Mouse (Mus musculus) lung, embryonic 16.5 days (tissue): ENCODE measurements around the gene Sema4g. TPM values are rescaled to one million over a fixed set of nuclear protein-coding genes. Genes with fewer than 3 reads are reported as not detected.

Experiments
- ATAC-seq: fragments of 200-750 bp; cut with Nextera tagmentation; 2 replicates; pipeline ENCODE4 v1.8.0; 2017; ENCODE audit warnings: low read depth, mild to moderate bottlenecking, moderate library complexity
- H3K27ac ChIP-seq: fragments of 300-500 bp; sonication (generic); 2 replicates; pipeline ENCODE4 v1.5.1; 2014; ENCODE audit warnings: mild to moderate bottlenecking, control low read depth, low read length
- H3K27me3 ChIP-seq: fragments of 300-500 bp; sonication (generic); 2 replicates; pipeline ENCODE4 v1.6.1; 2014; ENCODE audit warnings: low read depth, low read length, mixed read lengths; ENCODE audit not compliant: control insufficient read depth, insufficient read depth
- H3K36me3 ChIP-seq: fragments of 300-500 bp; sonication (generic); 2 replicates; pipeline ENCODE4 v1.6.1; 2014; ENCODE audit warnings: low read length; ENCODE audit not compliant: control insufficient read depth, insufficient read depth
- H3K4me1 ChIP-seq: fragments of 300-500 bp; sonication (generic); replicated peaks from 2 replicates; pipeline ENCODE4 v1.6.1; 2014; ENCODE audit warnings: low read length, mixed read lengths; ENCODE audit not compliant: control insufficient read depth, insufficient read depth
- H3K4me2 ChIP-seq: fragments of 300-500 bp; sonication (generic); 2 replicates; pipeline ENCODE4 v1.6.1; 2014; ENCODE audit warnings: low read depth, low read length, control low read depth
- H3K4me3 ChIP-seq: fragments of 300-500 bp; sonication (generic); 2 replicates; pipeline ENCODE4 v1.5.1; 2014; ENCODE audit warnings: mild to moderate bottlenecking, low read length, control low read depth
- H3K9ac ChIP-seq: fragments of 300-500 bp; sonication (generic); 2 replicates; pipeline ENCODE4 v1.6.1; 2014; ENCODE audit warnings: low read length, control low read depth
- H3K9me3 ChIP-seq: fragments of 300-500 bp; sonication (generic); 2 replicates; pipeline ENCODE4 v1.6.1; 2016; ENCODE audit warnings: low read length; ENCODE audit not compliant: control insufficient read depth
- WGBS: fragments of 180-500 bp; shearing (Covaris S2); extraction: QIAGEN DNeasy Blood & Tissue Kit; methylation state at CpG from one replicate; pipeline ENCODE4 v1.1.7; 2014; 5-methylcytosine and 5-hydroxymethylcytosine counted together
- polyA plus RNA-seq: library from polyadenylated mRNA; unstranded; fragments of >200 nt; fragmentation: Nextera tagmentation; extraction: Ambion mirVana; gene quantifications from 2 replicates; pipeline ENCODE4 v1.2.1, GENCODE M21; 2015

Sema4g gene
- polyA plus RNA-seq, 1 experiment from 2014 or later: 1.3 TPM

DNA sequence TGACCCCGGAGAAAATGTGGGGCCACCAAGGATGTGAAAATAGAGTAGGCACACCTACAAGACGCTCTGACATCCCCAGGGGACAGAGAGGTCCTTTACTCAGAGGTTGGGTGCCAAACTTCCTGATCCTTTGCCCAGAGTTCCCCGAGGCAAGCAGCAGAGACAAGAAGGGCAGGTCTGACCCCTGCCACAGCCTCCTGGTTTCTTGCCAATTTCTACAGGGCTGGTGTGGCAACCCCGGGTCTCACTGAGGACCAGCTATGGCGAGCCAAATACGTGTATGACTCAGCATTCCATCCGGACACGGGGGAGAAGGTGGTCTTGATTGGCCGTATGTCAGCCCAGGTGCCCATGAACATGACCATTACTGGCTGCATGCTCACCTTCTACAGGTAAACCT, 60.6 kb downstream of the Sema4g start:
- Histone ChIP-seq H3K4me2 (no peak overlapping the region), H3K27me3 (peaks cover 13% of the 10 kb centered on the region; the same call in 1 of the 2 replicates), H3K36me3 (peaks cover 8% of the 10 kb centered on the region; the same call in 1 of the 2 replicates), H3K9me3 (no peaks in the 10 kb centered on the region), H3K4me3 (no peak overlapping the region), H3K4me1 (peaks cover 20% of the 10 kb centered on the region), H3K27ac (no peak overlapping the region), H3K9ac (no peak overlapping the region)
- ATAC-seq: no peak
- 60% methylated on average over 9 of the region's 9 CpGs for WGBS

Other genes with a start within 250 kb of the Sema4g start
- 0.05 TPM in 1 of 2 replicates, not detected in the other for gene Pax2, start 233.1 kb upstream of the Sema4g start, polyA plus RNA-seq
- gene Slf2, start 58.0 kb upstream of the Sema4g start, polyA plus RNA-seq: 26.4 and 27.1 TPM in 2 replicates
- 19.8 and 19.9 TPM in 2 replicates for gene Twnk, start 16.6 kb downstream of the Sema4g start, polyA plus RNA-seq
- gene Mrpl43, start 17.3 kb downstream of the Sema4g start, polyA plus RNA-seq: 65.2 and 67.2 TPM in 2 replicates
- 50.1 and 51.6 TPM in 2 replicates for gene Lzts2, start 25.3 kb downstream of the Sema4g start, polyA plus RNA-seq
- gene Pdzd7, start 56.6 kb downstream of the Sema4g start, polyA plus RNA-seq: 0.21 and 0.33 TPM in 2 replicates
- gene Sfxn3, start 58.4 kb downstream of the Sema4g start, polyA plus RNA-seq: 26.0 and 26.1 TPM in 2 replicates
- 6.8 and 9.8 TPM in 2 replicates for gene Kazald1, start 86.1 kb downstream of the Sema4g start, polyA plus RNA-seq
- gene Tlx1, start 161.6 kb downstream of the Sema4g start, polyA plus RNA-seq: not detected in 2 replicates
- not detected in 2 replicates for gene Lbx1, start 246.7 kb downstream of the Sema4g start, polyA plus RNA-seq